Mouse (Mus musculus) liver, adult 2 months (tissue): ENCODE measurements around the gene Sntg2.

Experiments used
- CTCF ChIP-seq: fragments of 200-500 bp; IDR thresholded peaks from 2 replicates; pipeline ENCODE4 v1.5.1; 2011; ENCODE audit warnings: low read depth, low read length, control low read depth
- POLR2A ChIP-seq: fragments of 200-500 bp; IDR thresholded peaks from 2 replicates; pipeline ENCODE4 v1.6.1; 2011; ENCODE audit warnings: low read length, control low read depth; ENCODE audit not compliant: insufficient read depth; ENCODE audit errors: extremely low read depth

- TF ChIP-seq CTCF (no peak), POLR2A (no peak)
Observed at GRCm38 (mm10) chr12:30164538-30164937, 208.6 kb downstream of the Sntg2 start.
